Mouse (Mus musculus): ENCODE measurements around the gene Mdm2. TPM values are rescaled to one million over a fixed set of nuclear protein-coding genes. Genes with fewer than 3 reads are reported as not detected.
"Not testable (repeated sequence)": the region's sequence is repeated elsewhere in the genome, so short reads cannot be mapped to it uniquely, and the experiment has no call there.

Gene Mdm2
- polyA plus RNA-seq, 2 experiments = 32.9 to 59.9 TPM

GRCm38 (mm10) chr10:117716686-117717085 is 6.1 kb upstream of the Mdm2 start:
- 85% methylated on average over 3 of the region's 3 CpGs for whole genome bisulfite sequencing
- no peak overlapping the region for H3K9ac ChIP-seq (ENCODE audit: low read depth, low read length, severe bottlenecking)
- peaks cover 13% of the 10 kb centered on the region for H3K4me1 ChIP-seq (ENCODE audit: control insufficient read depth, insufficient read depth, low read length)
- no peaks in the 10 kb centered on the region for H3K36me3 ChIP-seq (ENCODE audit: control insufficient read depth, insufficient read depth, low read length)
- no peak overlapping the region for H3K4me2 ChIP-seq (replicated peaks; ENCODE audit: low read depth, low read length, severe bottlenecking)
- no peak for DNase-seq (ENCODE audit: low spot score)
- no peak for TF ChIP-seq POLR2A (IDR thresholded peaks at IDR 0.05; ENCODE audit: borderline replicate concordance, extremely low read depth, insufficient read depth, insufficient read length)
- no peak overlapping the region for H3K4me3 ChIP-seq (replicated peaks; ENCODE audit: low read length)
- ATAC-seq (ENCODE audit: low FRiP score, low read depth) = no peak
- H3K27ac ChIP-seq (replicated peaks; ENCODE audit: low read depth, low read length) = no peak overlapping the region
- no peaks in the 10 kb centered on the region for H3K27me3 ChIP-seq (ENCODE audit: control insufficient read depth, insufficient read depth, low read length)
- H3K9me3 ChIP-seq (ENCODE audit: control insufficient read depth, low read length) = no peaks in the 10 kb centered on the region

GRCm38 (mm10) chr10:117715654-117716053 is 5.1 kb upstream of the Mdm2 start:
- not testable (repeated sequence) for H3K4me2 ChIP-seq (replicated peaks; ENCODE audit: low read depth, low read length, severe bottlenecking); H3K9ac ChIP-seq (ENCODE audit: low read depth, low read length, severe bottlenecking)

GRCm38 (mm10) chr10:117714928-117715500 is 4.5 kb upstream of the Mdm2 start:
- Histone ChIP-seq H3K9me3 (ENCODE audit: control insufficient read depth, low read length) (no peaks in the 10 kb centered on the region), H3K27ac (replicated peaks; ENCODE audit: low read depth, low read length) (no peak overlapping the region), H3K27me3 (ENCODE audit: control insufficient read depth, insufficient read depth, low read length) (no peaks in the 10 kb centered on the region), H3K4me3 (replicated peaks; ENCODE audit: low read length) (no peak overlapping the region), H3K4me2 (replicated peaks; ENCODE audit: low read depth, low read length, severe bottlenecking) (no peak overlapping the region), H3K4me1 (ENCODE audit: control insufficient read depth, insufficient read depth, low read length) (peaks cover 16% of the 10 kb centered on the region), H3K36me3 (ENCODE audit: control insufficient read depth, insufficient read depth, low read length) (no peaks in the 10 kb centered on the region), H3K9ac (ENCODE audit: low read depth, low read length, severe bottlenecking) (no peak overlapping the region)
- ATAC-seq (ENCODE audit: low FRiP score, low read depth) = no peak
- 80% methylated on average over 4 of the region's 4 CpGs for WGBS
- TF ChIP-seq POLR2A (IDR thresholded peaks at IDR 0.05; ENCODE audit: borderline replicate concordance, extremely low read depth, insufficient read depth, insufficient read length) = no peak
- no peak for DNase-seq (ENCODE audit: low spot score)

More at GRCm38 (mm10) chr10:117715654-117716053, 5.1 kb upstream of the Mdm2 start:
- WGBS = 94% methylated on average over 1 of the region's 1 CpGs
- not testable (repeated sequence) for H3K9me3 ChIP-seq (ENCODE audit: control insufficient read depth, low read length); H3K27me3 ChIP-seq (ENCODE audit: control insufficient read depth, insufficient read depth, low read length); ATAC-seq (ENCODE audit: low FRiP score, low read depth); H3K4me3 ChIP-seq (replicated peaks; ENCODE audit: low read length); DNase-seq (ENCODE audit: low spot score); H3K27ac ChIP-seq (replicated peaks; ENCODE audit: low read depth, low read length); H3K36me3 ChIP-seq (ENCODE audit: control insufficient read depth, insufficient read depth, low read length)
- peaks cover 16% of the 10 kb centered on the region for H3K4me1 ChIP-seq (ENCODE audit: control insufficient read depth, insufficient read depth, low read length)

- no peak for DNase-seq (ENCODE audit: low spot score)
- ATAC-seq (ENCODE audit: low FRiP score, low read depth) = no peak
Measured at GRCm38 (mm10) chr10:117714048-117714545, 3.5 kb upstream of the Mdm2 start.

GRCm38 (mm10) chr10:117713466-117713865 is 2.9 kb upstream of the Mdm2 start:
- Histone ChIP-seq H3K4me3 (replicated peaks; ENCODE audit: low read length) (no peak overlapping the region), H3K36me3 (ENCODE audit: control insufficient read depth, insufficient read depth, low read length) (0 out of 2 replicates have a peak, but pooled peaks cover 5% of the 10 kb centered on the region), H3K27ac (replicated peaks; ENCODE audit: low read depth, low read length) (no peak overlapping the region), H3K9ac (ENCODE audit: low read depth, low read length, severe bottlenecking) (no peak overlapping the region), H3K4me2 (replicated peaks; ENCODE audit: low read depth, low read length, severe bottlenecking) (no peak overlapping the region), H3K4me1 (ENCODE audit: control insufficient read depth, insufficient read depth, low read length) (peaks cover 18% of the 10 kb centered on the region), H3K27me3 (ENCODE audit: control insufficient read depth, insufficient read depth, low read length) (no peaks in the 10 kb centered on the region), H3K9me3 (ENCODE audit: control insufficient read depth, low read length) (no peaks in the 10 kb centered on the region)
- DNase-seq (ENCODE audit: low spot score) (no peak), ATAC-seq (ENCODE audit: low FRiP score, low read depth) (no peak)
- WGBS = 92% methylated on average over 8 of the region's 8 CpGs
- no peak for TF ChIP-seq POLR2A (IDR thresholded peaks at IDR 0.05; ENCODE audit: borderline replicate concordance, extremely low read depth, insufficient read depth, insufficient read length)

More at GRCm38 (mm10) chr10:117714048-117714545, 3.5 kb upstream of the Mdm2 start:
- Histone ChIP-seq H3K4me1 (ENCODE audit: control insufficient read depth, insufficient read depth, low read length) (peaks cover 16% of the 10 kb centered on the region), H3K27ac (replicated peaks; ENCODE audit: low read depth, low read length) (no peak overlapping the region), H3K9ac (ENCODE audit: low read depth, low read length, severe bottlenecking) (no peak overlapping the region), H3K36me3 (ENCODE audit: control insufficient read depth, insufficient read depth, low read length) (0 out of 2 replicates have a peak, but pooled peaks cover under 1% of the 10 kb centered on the region), H3K4me2 (replicated peaks; ENCODE audit: low read depth, low read length, severe bottlenecking) (no peak overlapping the region), H3K9me3 (ENCODE audit: control insufficient read depth, low read length) (no peaks in the 10 kb centered on the region), H3K4me3 (replicated peaks; ENCODE audit: low read length) (no peak overlapping the region), H3K27me3 (ENCODE audit: control insufficient read depth, insufficient read depth, low read length) (no peaks in the 10 kb centered on the region)
- 83% methylated on average over 3 of the region's 3 CpGs for WGBS
- TF ChIP-seq POLR2A (IDR thresholded peaks at IDR 0.05; ENCODE audit: borderline replicate concordance, extremely low read depth, insufficient read depth, insufficient read length) = no peak

Measured in limb, embryonic 14.5 days (tissue).